Mouse (Mus musculus) stomach, postnatal 0 days (tissue): Measurements from ENCODE around the gene Gtdc1. TPM values are rescaled to one million over a fixed set of nuclear protein-coding genes. Genes with fewer than 3 reads are reported as not detected.

ENCODE experiments used
- ATAC-seq: fragments of 200-750 bp; cut with Nextera tagmentation; 2 replicates; pipeline ENCODE4 v1.8.0; 2017; ENCODE audit not compliant: low FRiP score, low TSS enrichment
- DNase-seq: peaks from one replicate; pipeline ENCODE4 v3.0.0-alpha.2; 2016; ENCODE audit warnings: low spot score
- H3K27ac ChIP-seq: fragments of 300-500 bp; sonication (generic); replicated peaks from 2 replicates; pipeline ENCODE4 v1.5.1; 2014; ENCODE audit warnings: mild to moderate bottlenecking, control low read depth
- H3K27me3 ChIP-seq: fragments of 300-500 bp; sonication (generic); 2 replicates; pipeline ENCODE4 v1.6.1; 2014; ENCODE audit warnings: low read length; ENCODE audit not compliant: control insufficient read depth, insufficient read depth
- H3K36me3 ChIP-seq: fragments of 300-500 bp; sonication (generic); 2 replicates; pipeline ENCODE4 v1.6.1; 2014; ENCODE audit warnings: low read length, mixed read lengths; ENCODE audit not compliant: control insufficient read depth, insufficient read depth
- H3K4me1 ChIP-seq: fragments of 300-500 bp; sonication (generic); replicated peaks from 2 replicates; pipeline ENCODE4 v1.6.1; 2014; ENCODE audit warnings: antibody characterized with exemption; ENCODE audit not compliant: control insufficient read depth, insufficient read depth
- H3K4me2 ChIP-seq: fragments of 300-500 bp; sonication (generic); replicated peaks from 2 replicates; pipeline ENCODE4 v1.6.1; 2014; ENCODE audit warnings: low read depth, mild to moderate bottlenecking, control low read depth, moderate library complexity
- H3K4me3 ChIP-seq: fragments of 300-500 bp; sonication (generic); 2 replicates; pipeline ENCODE4 v1.5.1; 2014; ENCODE audit warnings: low read depth, low read length, control low read depth
- H3K9ac ChIP-seq: fragments of 300-500 bp; sonication (generic); 2 replicates; pipeline ENCODE4 v1.6.1; 2014; ENCODE audit warnings: mild to moderate bottlenecking, low read length, control low read depth, mixed read lengths
- H3K9me3 ChIP-seq: fragments of 300-500 bp; sonication (generic); 2 replicates; pipeline ENCODE4 v1.6.1; 2016; ENCODE audit warnings: low read length; ENCODE audit not compliant: control insufficient read depth
- CTCF ChIP-seq: IDR thresholded peaks from 2 replicates; pipeline ENCODE4 v1.5.1; 2016; ENCODE audit warnings: antibody characterized with exemption, low read depth, mild to moderate bottlenecking, moderate library complexity
- EP300 ChIP-seq: optimal IDR thresholded peaks from 2 replicates; pipeline ENCODE3; 2016; ENCODE audit warnings: antibody characterized with exemption
- WGBS: fragments of 180-500 bp; shearing (Covaris S2); extraction: QIAGEN DNeasy Blood & Tissue Kit; methylation state at CpG from one replicate; pipeline ENCODE4 v1.1.7; 2014; 5-methylcytosine and 5-hydroxymethylcytosine counted together
- polyA plus RNA-seq: library from polyadenylated mRNA; unstranded; fragments of >200 nt; fragmentation: Nextera tagmentation; extraction: Ambion mirVana; gene quantifications from 2 replicates; pipeline ENCODE4 v1.2.1, GENCODE M21; 2015

Gtdc1 gene
- polyA plus RNA-seq, 1 experiment from 2014 or later = 6.3 TPM

DNA sequence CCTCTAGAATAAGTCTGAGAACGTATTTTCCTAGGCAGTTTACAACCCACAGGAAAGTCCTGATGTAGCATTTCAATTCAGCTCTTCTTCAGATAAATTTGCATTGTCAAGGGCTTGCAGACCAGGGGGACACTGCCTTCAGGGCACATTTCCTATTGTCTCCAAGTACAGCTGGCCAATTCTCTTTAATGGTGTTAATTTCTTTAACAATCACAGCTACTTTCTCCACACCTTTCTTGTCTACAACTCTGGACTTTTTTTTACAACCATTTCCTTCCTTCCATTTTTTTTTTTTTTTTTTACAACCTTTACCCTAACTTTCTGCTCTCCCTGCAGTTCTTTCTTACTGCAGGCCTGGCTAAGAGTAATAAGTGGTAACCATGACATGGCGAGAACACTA lies 97.7 kb downstream of the Gtdc1 start:
- H3K4me2 ChIP-seq = no peak overlapping the region
- H3K9me3 ChIP-seq = no peaks in the 10 kb centered on the region
- DNase-seq (no peak), ATAC-seq (no peak)
- TF ChIP-seq CTCF (no peak), EP300 (no peak)
- no peak overlapping the region for H3K9ac ChIP-seq
- 77% methylated on average over 2 of the region's 2 CpGs for WGBS
- no peaks in the 10 kb centered on the region for H3K36me3 ChIP-seq
- no peak overlapping the region for H3K27ac ChIP-seq
- H3K4me3 ChIP-seq = no peak overlapping the region
- H3K27me3 ChIP-seq = no peaks in the 10 kb centered on the region
- H3K4me1 ChIP-seq = no peaks in the 10 kb centered on the region

DNA sequence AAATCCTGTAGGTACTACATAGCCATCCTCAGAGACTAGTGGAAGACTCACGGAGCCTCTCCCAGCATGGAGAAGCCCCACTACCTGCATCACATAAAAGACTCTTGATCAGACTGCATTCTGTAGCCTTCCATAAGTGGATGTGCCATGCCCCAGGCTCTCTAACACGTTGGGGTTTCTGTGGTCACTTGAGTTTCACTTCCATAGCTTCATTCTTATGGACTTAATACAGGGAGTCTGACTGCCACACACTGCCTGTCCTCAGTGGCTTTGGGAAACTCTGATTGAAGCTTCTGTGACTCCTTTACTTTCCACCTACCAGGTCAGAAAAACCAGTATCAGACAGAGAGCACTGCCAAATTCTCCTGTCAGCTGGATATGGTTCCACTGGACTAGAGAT lies 98.1 kb downstream of the Gtdc1 start:
- Histone ChIP-seq H3K9ac (no peak overlapping the region), H3K36me3 (no peaks in the 10 kb centered on the region), H3K4me2 (no peak overlapping the region), H3K27me3 (no peaks in the 10 kb centered on the region), H3K4me1 (no peaks in the 10 kb centered on the region), H3K4me3 (no peak overlapping the region), H3K9me3 (no peaks in the 10 kb centered on the region), H3K27ac (no peak overlapping the region)
- ATAC-seq (no peak), DNase-seq (no peak)
- 77% methylated on average over 2 of the region's 2 CpGs for WGBS
- TF ChIP-seq CTCF (no peak), EP300 (no peak)

DNA sequence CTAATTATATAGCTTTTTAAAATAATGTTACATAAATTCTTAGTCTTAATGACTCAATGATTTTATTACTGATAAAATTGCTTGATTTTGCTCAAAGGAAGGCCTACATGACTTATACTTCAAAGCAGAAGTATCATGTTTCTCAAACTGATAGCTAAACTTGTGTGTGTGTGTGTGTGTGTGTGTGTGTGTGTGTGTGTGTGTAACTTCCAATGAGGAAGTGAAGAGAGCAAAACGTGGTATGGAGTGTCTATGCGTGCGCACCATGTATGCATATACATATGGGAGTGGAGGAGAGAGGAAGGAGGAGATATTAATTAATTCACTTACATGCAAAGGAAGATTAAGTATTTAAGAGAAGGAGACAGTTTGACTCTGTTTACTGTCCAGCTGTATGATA lies 100.8 kb downstream of the Gtdc1 start:
- Histone ChIP-seq H3K36me3 (no peaks in the 10 kb centered on the region), H3K9me3 (no peaks in the 10 kb centered on the region), H3K9ac (no peak overlapping the region), H3K27me3 (no peaks in the 10 kb centered on the region), H3K4me1 (no peaks in the 10 kb centered on the region), H3K4me3 (no peak overlapping the region), H3K4me2 (no peak overlapping the region), H3K27ac (no peak overlapping the region)
- TF ChIP-seq CTCF (no peak), EP300 (no peak)
- ATAC-seq (no peak), DNase-seq (no peak)
- 86% methylated on average over 3 of the region's 3 CpGs for WGBS

DNA sequence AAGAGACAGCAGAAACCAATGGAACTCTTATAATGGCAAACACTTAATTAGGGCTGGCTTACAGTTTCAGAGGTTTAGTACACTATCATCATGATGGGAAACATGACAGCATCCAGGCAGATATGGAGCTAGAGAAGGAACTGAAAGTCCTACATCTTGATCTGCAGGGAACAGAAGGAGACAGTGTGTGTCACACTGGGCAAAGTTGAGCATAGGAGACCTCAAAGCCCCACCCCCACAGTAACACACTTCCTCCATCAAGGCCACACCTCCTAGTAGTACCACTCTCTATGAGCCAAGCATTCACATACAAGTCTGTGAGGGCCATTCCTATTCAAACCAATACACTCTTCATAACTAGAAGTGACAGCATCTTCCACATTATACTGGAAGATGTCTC lies 109.7 kb downstream of the Gtdc1 start:
- Histone ChIP-seq H3K27ac (no peak overlapping the region), H3K4me2 (no peak overlapping the region), H3K9ac (no peak overlapping the region), H3K4me1 (no peaks in the 10 kb centered on the region), H3K27me3 (no peaks in the 10 kb centered on the region), H3K9me3 (no peaks in the 10 kb centered on the region), H3K4me3 (no peak overlapping the region), H3K36me3 (no peaks in the 10 kb centered on the region)
- no peak for TF ChIP-seq CTCF
- TF ChIP-seq EP300 = no peak
- DNase-seq = no peak
- no peak for ATAC-seq

DNA sequence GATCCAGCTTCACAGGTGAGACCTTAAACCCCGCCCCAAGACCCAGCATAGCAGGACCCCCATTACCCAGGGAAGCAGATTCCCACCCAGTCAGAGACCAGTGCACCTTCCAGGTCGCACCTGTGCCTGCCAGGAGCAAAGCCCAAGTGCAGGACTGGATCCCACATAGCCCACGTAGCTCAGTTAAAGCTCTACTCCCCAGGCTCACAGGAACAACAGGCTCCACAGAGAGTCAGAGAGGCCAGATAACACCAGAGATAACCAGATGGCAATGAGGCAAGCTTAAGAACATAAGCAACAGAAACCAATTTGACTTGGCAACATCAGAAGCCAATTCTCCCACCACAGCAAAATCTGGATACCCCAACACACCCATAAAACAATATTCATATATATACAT lies 113.7 kb downstream of the Gtdc1 start:
- no peak overlapping the region for H3K27ac ChIP-seq
- H3K9me3 ChIP-seq = no peaks in the 10 kb centered on the region
- no peaks in the 10 kb centered on the region for H3K27me3 ChIP-seq
- WGBS = 76% methylated on average over 3 of the region's 3 CpGs
- TF ChIP-seq EP300 (no peak), CTCF (no peak)
- H3K4me3 ChIP-seq = no peak overlapping the region
- no peak for ATAC-seq
- no peaks in the 10 kb centered on the region for H3K4me1 ChIP-seq
- no peak overlapping the region for H3K4me2 ChIP-seq
- DNase-seq = no peak
- no peaks in the 10 kb centered on the region for H3K36me3 ChIP-seq
- no peak overlapping the region for H3K9ac ChIP-seq

DNA sequence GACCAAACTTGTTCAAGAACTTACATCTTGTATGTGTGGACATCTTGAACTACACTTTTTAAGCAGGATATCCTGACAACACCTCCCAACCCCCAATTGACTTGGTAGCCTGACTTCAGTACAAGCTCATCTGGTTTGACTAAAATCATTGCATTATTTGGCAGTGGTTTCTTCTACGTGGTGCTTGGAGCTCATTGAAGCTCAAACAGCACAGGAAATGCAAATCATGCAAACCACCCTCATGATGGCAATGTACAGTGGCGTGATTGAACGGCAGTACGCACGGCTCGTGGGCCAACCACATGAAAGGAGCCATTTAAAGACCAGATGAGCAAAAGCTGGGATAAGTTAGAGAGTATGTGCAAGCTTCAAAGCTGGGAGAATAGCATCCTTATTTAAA lies 123.0 kb downstream of the Gtdc1 start:
- ATAC-seq (no peak), DNase-seq (no peak)
- no peak overlapping the region for H3K9ac ChIP-seq
- no peak overlapping the region for H3K4me2 ChIP-seq
- H3K36me3 ChIP-seq = no peaks in the 10 kb centered on the region
- no peak overlapping the region for H3K27ac ChIP-seq
- H3K27me3 ChIP-seq = no peaks in the 10 kb centered on the region
- TF ChIP-seq EP300 (no peak), CTCF (no peak)
- no peaks in the 10 kb centered on the region for H3K4me1 ChIP-seq
- H3K4me3 ChIP-seq = no peak overlapping the region
- WGBS = 87% methylated on average over 6 of the region's 6 CpGs
- H3K9me3 ChIP-seq = no peaks in the 10 kb centered on the region
